Mouse (Mus musculus) forebrain, embryonic 11.5 days (tissue): ENCODE results near the gene Pax8. TPM values are rescaled to one million over a fixed set of nuclear protein-coding genes. Genes with fewer than 3 reads are reported as not detected.
A peak's percentile ranks its signal among the peaks of the same experiment; 100 is the strongest.

Source experiments
- ATAC-seq: fragments of 200-750 bp; cut with Nextera tagmentation; replicated peaks from 2 replicates; pipeline ENCODE4 v1.8.0; 2017; ENCODE audit warnings: moderate TSS enrichment; ENCODE audit not compliant: low FRiP score
- DNase-seq: peaks from one replicate; pipeline ENCODE4 v3.0.0-alpha.2; 2017; ENCODE audit warnings: low spot score
- H3K27ac ChIP-seq: fragments of 300-500 bp; sonication (generic); 2 replicates; pipeline ENCODE4 v1.5.1; 2014; ENCODE audit warnings: low read depth, low read length
- H3K27me3 ChIP-seq: fragments of 300-500 bp; sonication (generic); 2 replicates; pipeline ENCODE4 v1.6.1; 2014; ENCODE audit warnings: mild to moderate bottlenecking, low read length, mixed read lengths; ENCODE audit not compliant: control insufficient read depth, insufficient read depth
- H3K36me3 ChIP-seq: fragments of 300-500 bp; sonication (generic); 2 replicates; pipeline ENCODE4 v1.6.1; 2014; ENCODE audit warnings: mild to moderate bottlenecking, low read length, moderate library complexity, mixed read lengths; ENCODE audit not compliant: control insufficient read depth, insufficient read depth
- H3K4me1 ChIP-seq: fragments of 300-500 bp; sonication (generic); replicated peaks from 2 replicates; pipeline ENCODE4 v1.6.1; 2014; ENCODE audit warnings: low read length, mixed read lengths; ENCODE audit not compliant: control insufficient read depth, insufficient read depth
- H3K4me2 ChIP-seq: fragments of 300-500 bp; sonication (generic); 2 replicates; pipeline ENCODE4 v1.6.1; 2014; ENCODE audit warnings: low read depth, mild to moderate bottlenecking, low read length, moderate library complexity, mixed read lengths; ENCODE audit not compliant: severe bottlenecking
- H3K4me3 ChIP-seq: fragments of 300-500 bp; sonication (generic); 2 replicates; pipeline ENCODE4 v1.5.1; 2014; ENCODE audit warnings: low read depth, low read length
- H3K9ac ChIP-seq: fragments of 300-500 bp; sonication (generic); 2 replicates; pipeline ENCODE4 v1.6.1; 2014; ENCODE audit warnings: low read length
- H3K9me3 ChIP-seq: fragments of 300-500 bp; sonication (generic); 2 replicates; pipeline ENCODE4 v1.6.1; 2016; ENCODE audit warnings: low read length, mixed read lengths; ENCODE audit not compliant: control insufficient read depth
- WGBS: fragments of 180-500 bp; shearing (Covaris S2); extraction: QIAGEN DNeasy Blood & Tissue Kit; methylation state at CpG from one replicate; pipeline ENCODE4 v1.1.7; 2014; 5-methylcytosine and 5-hydroxymethylcytosine counted together
- polyA plus RNA-seq: library from polyadenylated mRNA; unstranded; fragments of >200 nt; fragmentation: Nextera tagmentation; extraction: Ambion mirVana; gene quantifications from 2 replicates; pipeline ENCODE4 v1.2.1, GENCODE M21; 2014

Gene Pax8
- polyA plus RNA-seq, 1 experiment from 2014 or later = 0.79 TPM

DNA sequence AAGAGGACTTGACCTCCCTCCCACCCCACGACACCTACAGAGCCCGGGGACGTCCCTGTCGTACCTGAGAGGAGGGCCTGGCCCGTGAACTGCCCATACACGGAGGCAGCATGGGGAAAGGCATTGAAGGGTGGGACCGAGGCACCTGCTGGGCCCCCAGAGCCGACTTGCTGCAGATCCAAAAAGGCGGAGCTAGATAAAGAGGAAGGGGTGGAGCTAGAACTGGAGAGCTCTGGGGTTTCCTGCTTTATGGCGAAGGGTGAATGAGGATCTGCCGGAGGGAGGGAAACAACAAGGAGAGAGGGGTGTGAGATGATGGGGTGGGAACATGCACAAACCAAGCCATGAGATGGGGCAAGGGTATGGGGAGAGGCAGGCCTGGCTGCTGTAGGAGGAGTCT lies 39.7 kb downstream of the Pax8 start:
- Histone ChIP-seq H3K4me1 (no peaks in the 10 kb centered on the region), H3K9ac (no peak overlapping the region), H3K4me3 (no peak overlapping the region), H3K36me3 (no peaks in the 10 kb centered on the region), H3K27me3 (peaks cover 12% of the 10 kb centered on the region), H3K9me3 (no peaks in the 10 kb centered on the region), H3K27ac (no peak overlapping the region), H3K4me2 (no peak overlapping the region)
- DNase-seq (no peak), ATAC-seq (no peak)
- WGBS = 85% methylated on average over 11 of the region's 11 CpGs

DNA sequence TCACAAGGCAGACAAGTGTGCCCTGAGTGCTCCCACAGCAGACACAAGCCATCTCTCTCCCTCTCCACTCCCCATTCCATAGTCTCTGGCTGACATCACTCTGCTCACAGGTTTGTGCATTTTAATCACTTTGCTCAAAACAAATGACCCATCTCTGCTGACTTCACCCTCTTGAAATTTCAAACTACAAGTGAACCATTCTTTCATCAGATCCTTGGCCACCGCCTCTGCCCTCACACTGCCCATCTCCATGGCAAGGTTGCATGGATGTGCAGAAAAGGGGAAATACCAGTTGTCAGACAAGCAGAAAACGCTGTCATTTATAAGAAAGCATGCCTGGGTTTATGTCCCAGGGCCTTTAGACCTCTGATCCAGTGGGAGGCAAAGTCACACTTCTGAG lies 40.7 kb downstream of the Pax8 start:
- WGBS = 86% methylated on average over 2 of the region's 2 CpGs
- Histone ChIP-seq H3K4me1 (no peaks in the 10 kb centered on the region), H3K9me3 (no peaks in the 10 kb centered on the region), H3K4me2 (no peak overlapping the region), H3K27me3 (peaks cover 4% of the 10 kb centered on the region), H3K9ac (no peak overlapping the region), H3K36me3 (no peaks in the 10 kb centered on the region), H3K27ac (no peak overlapping the region), H3K4me3 (no peak overlapping the region)
- ATAC-seq (no peak), DNase-seq (no peak)

DNA sequence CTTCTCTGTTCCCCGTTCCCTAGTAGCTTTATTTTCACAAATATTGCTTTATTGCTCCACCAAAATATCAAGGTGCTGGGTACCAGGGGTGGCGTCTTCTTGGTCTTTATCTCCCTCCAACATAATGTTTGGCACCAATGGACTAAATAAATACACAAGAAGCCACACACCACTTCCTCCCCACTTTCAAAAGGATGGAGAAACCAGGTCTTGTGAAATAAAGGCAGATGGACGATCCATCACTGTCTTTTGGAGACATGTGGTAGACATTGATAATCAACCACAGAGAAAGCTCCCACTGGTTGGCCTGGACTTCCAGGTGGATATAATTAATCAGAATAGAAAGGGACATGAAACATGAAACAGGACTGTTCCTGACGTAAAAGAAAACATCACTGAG lies 45.6 kb downstream of the Pax8 start:
- Histone ChIP-seq H3K27me3 (no peaks in the 10 kb centered on the region), H3K4me3 (no peak overlapping the region), H3K36me3 (no peaks in the 10 kb centered on the region), H3K4me1 (peaks cover 2% of the 10 kb centered on the region; the same call in 1 of the 2 replicates), H3K4me2 (no peak overlapping the region), H3K9ac (no peak overlapping the region), H3K9me3 (no peaks in the 10 kb centered on the region), H3K27ac (no peak overlapping the region)
- 95% methylated on average over 4 of the region's 4 CpGs for WGBS
- ATAC-seq (no peak), DNase-seq (no peak)

DNA sequence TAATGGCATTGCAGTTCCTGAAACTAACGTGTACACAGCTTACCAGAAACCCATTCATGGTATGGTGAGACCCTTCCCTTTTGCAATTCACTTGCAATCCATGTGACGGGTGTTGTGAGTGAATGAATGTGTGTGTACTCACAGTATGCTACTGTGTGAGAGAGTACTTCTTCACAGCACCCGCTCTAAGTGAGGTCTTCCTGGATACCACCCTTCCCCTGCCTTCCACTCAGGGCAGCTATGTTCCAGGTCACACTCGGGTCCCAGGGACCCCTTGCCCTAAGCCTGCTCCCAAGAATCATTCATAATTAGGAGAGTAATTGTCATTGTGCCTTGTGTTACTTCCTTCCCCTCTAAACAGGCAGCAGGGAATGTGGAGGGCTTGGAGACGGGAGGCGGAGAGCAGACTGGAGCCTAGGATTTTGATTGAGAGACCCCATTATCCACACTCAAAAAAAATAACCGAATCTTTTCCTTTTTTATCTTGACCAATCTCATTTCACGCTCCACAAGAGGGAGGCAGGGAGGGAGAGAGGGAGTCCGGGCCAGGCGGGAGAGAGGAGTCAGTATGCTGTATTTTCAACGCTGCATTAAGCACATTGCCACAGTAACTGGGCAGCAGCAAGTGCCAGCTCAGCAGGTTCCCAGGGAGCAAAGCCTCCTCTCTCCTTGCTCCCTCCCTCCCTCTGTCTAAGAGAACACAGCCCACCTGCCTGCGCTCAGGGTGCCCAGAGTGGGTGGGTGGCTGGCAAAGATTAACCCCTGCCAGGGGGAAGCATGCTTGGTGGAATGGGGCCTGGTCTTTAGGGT lies 47.3 kb downstream of the Pax8 start:
- ATAC-seq = peak; percentile 66
- Histone ChIP-seq H3K4me2 (no peak overlapping the region), H3K4me1 (peaks cover 2% of the 10 kb centered on the region; the same call in 1 of the 2 replicates), H3K36me3 (no peaks in the 10 kb centered on the region), H3K4me3 (no peak overlapping the region), H3K27ac (no peak overlapping the region), H3K9ac (no peak overlapping the region), H3K9me3 (no peaks in the 10 kb centered on the region), H3K27me3 (no peaks in the 10 kb centered on the region)
- 28% methylated on average over 11 of the region's 12 CpGs for WGBS
- DNase-seq = no peak

DNA sequence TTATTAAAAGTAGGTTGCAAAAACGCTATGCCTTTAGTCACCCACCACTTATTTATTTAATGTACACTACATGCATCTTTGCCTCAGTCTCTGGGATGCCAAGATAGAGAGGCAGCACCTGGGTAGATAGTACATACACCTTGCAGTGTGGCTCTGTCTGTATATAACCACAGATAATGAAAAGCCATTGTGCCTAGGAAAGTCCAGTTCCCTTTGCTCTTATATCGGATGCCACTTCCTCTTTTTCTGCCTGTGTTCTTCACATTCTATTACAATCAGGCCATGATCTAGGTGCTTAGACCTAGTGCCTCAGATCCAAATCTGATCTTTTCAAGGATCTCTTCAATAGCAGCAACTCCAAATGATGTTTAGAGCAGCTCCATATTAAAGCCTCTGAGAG lies 49.8 kb downstream of the Pax8 start:
- H3K9ac ChIP-seq = no peak overlapping the region
- no peak overlapping the region for H3K4me3 ChIP-seq
- no peaks in the 10 kb centered on the region for H3K36me3 ChIP-seq
- peaks cover 2% of the 10 kb centered on the region; the same call in 1 of the 2 replicates for H3K4me1 ChIP-seq
- H3K9me3 ChIP-seq = no peaks in the 10 kb centered on the region
- 82% methylated on average over 2 of the region's 2 CpGs for WGBS
- no peaks in the 10 kb centered on the region for H3K27me3 ChIP-seq
- ATAC-seq (no peak), DNase-seq (no peak)
- H3K4me2 ChIP-seq = no peak overlapping the region
- no peak overlapping the region for H3K27ac ChIP-seq

DNA sequence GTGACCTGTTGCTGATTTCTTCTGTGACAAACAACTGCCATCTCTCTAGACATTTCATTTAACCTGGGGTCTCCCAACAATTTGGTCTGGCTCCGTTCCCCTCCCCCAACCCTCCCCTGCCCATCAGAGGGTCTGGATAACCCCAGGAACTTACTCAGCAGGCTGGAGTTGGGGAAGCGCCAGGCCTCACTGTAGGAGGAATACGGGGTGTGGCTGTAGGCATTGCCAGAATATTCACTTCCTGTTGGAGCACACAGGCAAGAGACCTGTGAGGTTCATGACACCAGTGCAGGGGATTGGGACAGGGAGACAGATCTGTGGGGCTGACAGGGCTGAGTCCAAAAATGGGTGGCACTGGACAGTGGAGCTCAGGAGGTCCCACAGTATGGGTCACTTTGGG lies 52.6 kb downstream of the Pax8 start:
- Histone ChIP-seq H3K27me3 (no peaks in the 10 kb centered on the region), H3K4me1 (no peaks in the 10 kb centered on the region), H3K4me3 (no peak overlapping the region), H3K4me2 (no peak overlapping the region), H3K9ac (no peak overlapping the region), H3K27ac (no peak overlapping the region), H3K36me3 (no peaks in the 10 kb centered on the region), H3K9me3 (no peaks in the 10 kb centered on the region)
- DNase-seq (no peak), ATAC-seq (no peak)
- WGBS = 77% methylated on average over 3 of the region's 3 CpGs

DNA sequence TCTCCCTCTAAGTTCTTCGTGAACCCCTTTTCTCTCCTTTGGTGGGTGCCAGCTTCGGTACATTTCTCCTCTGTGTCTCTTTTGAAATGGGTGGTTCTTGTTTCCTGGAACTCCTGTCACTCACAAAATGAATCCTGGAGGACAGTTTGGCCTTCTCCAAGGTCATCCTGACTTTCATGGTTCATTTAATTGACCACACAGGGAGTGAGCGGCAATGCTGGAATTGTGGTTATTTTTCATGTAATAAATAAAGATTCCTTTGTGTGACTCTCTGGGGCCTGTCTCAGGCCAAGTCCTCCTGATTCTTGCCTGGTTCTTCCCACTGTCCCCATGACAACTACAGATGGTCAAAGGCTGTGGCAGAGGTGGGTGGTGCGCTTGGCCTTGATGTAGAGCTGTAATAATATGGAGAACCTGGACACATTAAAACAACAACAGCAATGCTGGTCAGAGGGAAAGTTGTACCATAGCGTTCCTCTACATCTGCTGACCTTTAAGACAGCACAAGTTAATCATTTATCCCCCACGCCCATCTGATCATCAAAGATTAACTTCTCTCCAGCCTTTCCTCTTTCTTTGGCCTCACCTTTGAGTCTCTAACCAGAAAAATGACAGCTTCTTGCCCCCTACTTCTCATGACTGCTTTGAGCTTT lies 54.1 kb downstream of the Pax8 start:
- Histone ChIP-seq H3K4me2 (no peak overlapping the region), H3K4me3 (no peak overlapping the region), H3K36me3 (no peaks in the 10 kb centered on the region), H3K27ac (no peak overlapping the region), H3K9ac (no peak overlapping the region), H3K27me3 (no peaks in the 10 kb centered on the region), H3K9me3 (no peaks in the 10 kb centered on the region), H3K4me1 (no peaks in the 10 kb centered on the region)
- ATAC-seq (no peak), DNase-seq (no peak)
- 89% methylated on average over 6 of the region's 6 CpGs for WGBS

DNA sequence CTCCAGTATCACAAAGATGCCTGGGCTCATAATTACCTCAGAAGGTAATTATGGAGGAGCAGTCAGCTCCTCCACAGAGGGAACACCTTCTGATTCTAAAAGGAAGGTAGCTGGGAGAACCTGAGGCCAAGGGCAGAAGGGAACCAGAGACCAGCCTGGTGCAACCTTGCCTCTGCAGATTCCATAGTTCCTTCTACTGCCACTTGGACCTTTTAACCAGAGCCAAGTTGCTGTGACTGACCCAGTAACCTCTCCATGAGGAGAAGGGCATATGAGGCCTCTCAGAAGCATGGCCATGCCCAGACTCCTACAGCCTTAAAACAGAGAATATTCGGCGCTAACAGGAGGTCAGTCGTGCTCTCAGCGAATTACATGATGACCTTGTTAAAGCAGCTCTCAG lies 57.8 kb downstream of the Pax8 start:
- Histone ChIP-seq H3K9me3 (no peaks in the 10 kb centered on the region), H3K27me3 (no peaks in the 10 kb centered on the region), H3K36me3 (no peaks in the 10 kb centered on the region), H3K27ac (no peak overlapping the region), H3K9ac (no peak overlapping the region), H3K4me3 (no peak overlapping the region), H3K4me1 (no peaks in the 10 kb centered on the region), H3K4me2 (no peak overlapping the region)
- no peak for ATAC-seq
- DNase-seq = no peak
- 94% methylated on average over 4 of the region's 4 CpGs for whole genome bisulfite sequencing

DNA sequence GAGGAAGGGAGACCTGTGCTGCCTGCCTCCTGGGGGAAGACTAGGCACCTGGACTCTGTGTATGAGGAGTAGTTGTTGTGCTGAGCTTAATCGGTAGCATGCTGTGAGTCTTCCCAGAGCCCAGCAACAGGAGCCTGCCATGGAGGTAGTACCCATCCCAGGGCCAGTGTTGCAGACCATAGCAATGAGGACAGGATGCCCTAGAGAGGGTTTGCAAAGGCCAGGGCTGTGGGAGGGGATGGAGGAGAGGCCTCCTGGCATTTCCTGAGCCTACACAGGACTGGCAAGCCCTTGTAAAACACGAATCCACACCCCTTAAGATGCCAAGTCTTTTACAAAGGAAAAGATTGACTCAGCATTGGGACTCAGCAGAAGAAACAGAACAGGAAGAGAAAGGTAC lies 58.3 kb downstream of the Pax8 start:
- 13% methylated on average over 2 of the region's 2 CpGs for WGBS
- H3K9ac ChIP-seq = no peak overlapping the region
- H3K27ac ChIP-seq = no peak overlapping the region

More for the DNA sequence above, 58.3 kb downstream of the Pax8 start:
- Histone ChIP-seq H3K9me3 (no peaks in the 10 kb centered on the region), H3K4me3 (no peak overlapping the region), H3K4me1 (no peaks in the 10 kb centered on the region), H3K4me2 (no peak overlapping the region), H3K36me3 (no peaks in the 10 kb centered on the region), H3K27me3 (no peaks in the 10 kb centered on the region)
- no peak for ATAC-seq
- no peak for DNase-seq
